Mouse (Mus musculus): ENCODE measurements around the gene Ptpn3.

DNA sequence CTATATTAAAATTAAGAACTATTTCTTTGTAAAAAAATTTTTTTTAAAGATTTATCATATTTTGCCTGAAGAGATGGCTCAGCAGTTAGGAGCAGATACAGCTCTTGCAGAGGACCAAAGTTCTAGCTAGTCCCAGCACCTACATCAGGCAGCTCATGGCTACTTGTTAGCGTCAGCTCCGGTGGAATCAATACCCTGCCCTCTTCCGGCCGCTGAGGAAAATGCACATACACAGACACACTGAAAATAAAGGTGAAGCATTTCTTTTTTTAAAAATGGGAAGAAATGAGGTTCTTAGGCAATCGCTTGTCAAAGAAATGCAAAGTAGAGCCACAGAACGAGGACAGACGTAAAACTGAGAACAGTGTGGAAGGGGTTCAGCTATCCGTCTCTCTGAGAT lies 30.6 kb downstream of the Ptpn3 start:
- TF ChIP-seq USF1 (IDR thresholded peaks at IDR 0.05; ENCODE audit: low read depth, low read length), result no peak
- no peak for TF ChIP-seq POLR2AphosphoS2 (IDR thresholded peaks at IDR 0.05; ENCODE audit: low read depth, low read length)
- no peak for TF ChIP-seq POLR2A (IDR thresholded peaks at IDR 0.05; ENCODE audit: low read depth, low read length)
- no peak for TF ChIP-seq MAX (IDR thresholded peaks at IDR 0.05; ENCODE audit: low read length)
- TF ChIP-seq CTCF (conservative IDR thresholded peaks at IDR 0.05 in 1 of 2, IDR thresholded peaks at IDR 0.05 in 1 of 2; ENCODE audit: low read depth in 2 of 2, low read length in 2 of 2), result peak; percentile 25 to 70; a peak in 3 of 4 replicates
- TF ChIP-seq E2F4 (IDR thresholded peaks at IDR 0.05; ENCODE audit: insufficient replicate concordance, low read depth, low read length), result no peak
- TF ChIP-seq HCFC1 (IDR thresholded peaks at IDR 0.05; ENCODE audit: low read depth, low read length), result no peak
